Mouse (Mus musculus) thymus, postnatal 25 days (tissue): ENCODE measurements around the gene Tns1.
A peak's percentile ranks its signal among the peaks of the same experiment; 100 is the strongest.

Experiments
- DNase-seq: peaks from one replicate; pipeline ENCODE4 v3.0.0; 2022

Gene Tns1

GRCm38 (mm10) chr1:74121821-74122576 lies 2.2 kb downstream of the Tns1 start:
- no peak for DNase-seq

- no peak for DNase-seq
These were observed 3.1 kb downstream of the Tns1 start for GRCm38 (mm10) chr1:74121138-74121537.

DNA sequence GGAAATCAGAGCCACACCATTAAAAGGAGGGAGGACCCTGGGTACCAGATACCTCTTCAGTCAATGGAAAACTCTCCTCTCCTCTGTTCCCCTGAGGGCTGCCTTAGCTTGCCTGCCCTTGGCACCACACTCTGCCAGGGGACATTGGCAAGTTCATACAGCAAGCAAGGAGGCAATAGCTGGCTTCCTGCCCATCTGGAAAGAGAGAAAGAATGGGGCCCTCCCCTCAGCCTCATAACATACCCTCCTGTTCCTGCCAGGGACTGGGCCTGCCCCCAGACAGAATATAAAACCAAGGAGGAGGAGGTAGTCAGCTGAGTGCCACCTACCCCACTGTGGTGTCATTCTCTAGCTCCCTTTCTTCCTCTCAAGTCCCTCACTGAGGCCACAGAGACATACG lies 5.1 kb downstream of the Tns1 start:
- no peak for DNase-seq

DNA sequence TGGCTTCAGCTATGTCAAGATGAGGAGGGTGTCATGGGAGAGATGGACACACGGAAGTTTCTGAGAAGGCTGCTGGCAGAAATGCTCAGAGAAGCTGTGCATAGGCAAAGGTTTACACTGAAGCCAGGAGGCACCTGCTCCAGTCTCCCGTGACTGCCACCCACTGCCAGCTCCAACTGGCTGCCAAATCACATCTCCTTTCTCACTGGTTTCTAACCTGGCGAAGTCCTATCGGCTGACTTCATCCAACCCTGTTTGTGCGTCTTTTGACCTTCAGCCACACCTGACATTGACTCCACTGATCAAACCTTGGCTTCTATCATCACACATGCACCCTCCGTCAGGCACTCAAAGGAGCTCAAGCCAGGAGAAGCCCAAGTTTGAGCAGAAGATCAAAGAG lies 6.4 kb downstream of the Tns1 start:
- DNase-seq, result no peak

DNA sequence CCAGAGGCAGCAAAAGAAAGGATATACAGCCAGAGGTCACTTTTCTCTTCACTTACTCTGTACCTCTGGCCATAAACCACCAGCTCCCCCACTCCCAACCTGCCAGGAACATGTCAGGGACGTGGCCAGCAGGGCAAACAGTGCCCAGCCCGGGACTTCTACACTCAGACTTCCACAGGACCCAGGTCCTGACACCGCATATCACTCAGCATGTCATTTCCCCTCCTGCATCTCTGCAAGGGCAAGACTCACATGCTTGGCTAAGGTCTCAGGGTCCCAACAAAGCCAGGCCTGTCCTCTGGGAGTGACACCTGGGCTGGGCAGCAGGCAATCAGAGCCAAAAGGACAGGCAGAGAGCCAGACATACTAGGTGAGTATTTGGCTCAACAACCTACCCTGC lies 11.2 kb downstream of the Tns1 start:
- DNase-seq, result no peak

- DNase-seq, result no peak
These were observed 12.6 kb downstream of the Tns1 start for GRCm38 (mm10) chr1:74111696-74112030.

DNA sequence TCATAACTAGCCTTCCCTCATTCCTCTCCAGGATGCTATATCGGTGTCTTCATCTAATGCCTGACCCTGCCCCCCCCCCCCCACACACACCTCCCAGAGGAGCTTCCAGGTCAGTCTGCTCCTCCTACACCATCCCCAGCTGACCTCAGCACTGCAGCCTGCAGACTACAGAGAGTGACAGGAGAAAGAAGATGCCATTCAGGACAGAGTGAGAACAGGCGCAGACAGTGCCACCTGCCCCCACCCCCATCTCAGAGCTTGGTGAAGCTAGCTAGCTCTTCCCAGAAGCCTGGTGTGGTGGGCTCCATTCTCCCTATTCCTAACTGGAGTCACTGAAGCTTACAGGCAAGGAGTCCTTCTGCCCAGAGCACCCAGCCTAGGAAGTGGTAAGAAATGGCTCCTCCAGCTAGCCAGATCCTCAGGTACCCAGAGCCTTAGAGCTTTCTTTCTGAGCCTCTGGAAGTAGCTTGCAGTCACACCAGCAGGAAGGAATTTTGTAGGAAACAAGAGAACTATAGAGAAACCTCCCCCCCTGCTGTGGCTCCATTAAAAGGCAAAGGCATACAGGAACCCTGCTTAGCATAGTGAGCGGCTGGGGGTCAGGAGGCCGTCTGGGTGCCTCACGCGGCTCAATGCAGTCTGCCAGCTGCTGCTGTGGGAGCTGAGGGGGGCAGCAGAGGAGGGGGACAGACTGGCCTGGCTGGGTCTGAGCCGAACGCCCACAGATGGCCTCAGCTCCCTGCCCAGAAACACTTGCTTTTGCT lies 13.1 kb downstream of the Tns1 start:
- DNase-seq, result no peak

DNA sequence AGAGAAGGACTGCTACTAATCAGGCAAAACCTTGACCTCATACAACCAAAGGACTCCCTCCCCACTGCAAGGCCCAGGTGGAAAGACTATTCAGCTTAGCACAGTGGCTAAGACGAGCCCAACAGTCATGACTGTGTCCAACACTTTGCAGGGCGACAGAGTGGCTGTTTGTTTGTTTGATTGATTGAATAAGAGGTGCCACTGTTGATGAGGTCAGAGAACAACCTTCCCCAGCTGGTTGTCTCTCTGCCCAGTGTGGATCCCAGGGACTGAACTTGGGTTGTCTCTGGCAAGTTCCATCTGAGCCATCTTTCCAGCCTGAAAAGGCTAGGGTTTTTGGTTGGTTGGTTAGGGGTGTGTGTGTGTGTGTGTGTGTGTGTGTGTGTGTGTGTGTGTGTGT lies 14.6 kb downstream of the Tns1 start:
- DNase-seq, result no peak

DNA sequence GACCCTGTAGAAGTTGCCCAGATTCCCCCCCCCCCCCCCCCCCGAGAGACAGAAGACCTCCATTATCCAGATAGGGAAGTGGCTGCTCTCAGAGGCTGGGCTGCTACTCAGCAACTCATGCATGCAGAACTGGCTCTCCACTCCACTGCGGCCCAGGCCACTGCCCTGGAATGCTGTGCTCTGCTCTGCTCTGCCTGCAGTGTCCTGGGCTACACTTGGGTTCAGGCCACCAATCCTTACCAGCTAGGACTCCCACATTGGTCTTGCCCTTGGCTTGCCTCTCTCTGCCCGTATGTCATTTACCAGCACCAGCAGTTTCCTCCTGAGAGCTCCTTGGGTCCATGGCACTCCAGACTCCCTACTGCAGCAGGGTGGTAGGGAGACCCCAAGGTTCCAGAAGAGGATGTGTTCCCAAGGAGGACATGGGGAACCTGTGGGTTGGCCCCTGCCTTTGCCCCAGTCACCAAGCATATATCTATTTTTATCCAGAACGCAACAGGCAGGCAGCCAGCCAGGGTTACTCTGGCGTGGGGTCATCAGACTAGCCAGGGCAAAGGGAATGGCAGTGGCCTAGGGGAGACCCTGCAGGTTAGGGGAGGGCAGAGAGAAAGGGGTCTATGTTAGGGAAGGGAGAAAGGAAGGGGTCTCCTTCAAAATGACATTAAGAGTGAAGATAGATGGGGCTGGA lies 16.2 kb downstream of the Tns1 start:
- DNase-seq, result no peak

DNA sequence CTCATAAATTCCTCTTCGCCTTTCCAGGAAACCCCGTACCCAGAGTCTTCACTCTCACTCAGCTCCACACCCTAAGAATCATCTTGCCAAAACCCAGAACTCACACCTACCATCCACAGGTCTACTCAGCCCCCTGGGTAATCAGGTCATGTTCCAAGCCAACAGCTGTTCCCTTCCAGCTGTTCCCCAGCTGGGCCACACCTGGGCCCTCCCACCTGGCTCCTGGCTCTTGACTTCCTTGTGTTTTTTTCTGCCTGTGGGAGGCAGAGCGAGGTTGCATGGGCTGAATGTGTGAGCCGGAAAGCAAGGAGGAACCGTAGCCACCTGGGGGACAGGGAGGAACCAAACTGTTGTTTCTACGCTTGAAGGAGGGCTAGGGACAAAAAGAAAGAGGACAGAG lies 18.0 kb downstream of the Tns1 start:
- no peak for DNase-seq

DNA sequence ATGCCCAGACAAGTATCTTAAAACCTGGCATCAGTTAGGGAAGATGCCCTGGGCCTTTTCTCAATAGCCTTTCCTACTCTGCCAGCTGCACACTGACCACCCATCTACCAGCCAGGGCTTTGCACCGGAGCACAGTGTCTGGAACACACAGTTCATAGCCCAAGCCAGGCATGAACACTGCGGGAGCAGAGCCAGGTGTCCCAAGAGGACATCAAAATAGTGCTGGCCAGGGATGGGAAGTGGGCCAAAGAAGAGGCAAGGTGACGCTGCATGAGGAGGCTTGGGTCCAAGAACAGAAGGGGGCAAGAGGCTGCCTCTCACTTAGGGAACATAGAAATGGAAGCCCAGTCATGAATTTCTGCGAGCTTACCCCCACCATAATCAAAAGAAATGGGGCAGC lies 18.6 kb downstream of the Tns1 start:
- DNase-seq, result no peak

DNA sequence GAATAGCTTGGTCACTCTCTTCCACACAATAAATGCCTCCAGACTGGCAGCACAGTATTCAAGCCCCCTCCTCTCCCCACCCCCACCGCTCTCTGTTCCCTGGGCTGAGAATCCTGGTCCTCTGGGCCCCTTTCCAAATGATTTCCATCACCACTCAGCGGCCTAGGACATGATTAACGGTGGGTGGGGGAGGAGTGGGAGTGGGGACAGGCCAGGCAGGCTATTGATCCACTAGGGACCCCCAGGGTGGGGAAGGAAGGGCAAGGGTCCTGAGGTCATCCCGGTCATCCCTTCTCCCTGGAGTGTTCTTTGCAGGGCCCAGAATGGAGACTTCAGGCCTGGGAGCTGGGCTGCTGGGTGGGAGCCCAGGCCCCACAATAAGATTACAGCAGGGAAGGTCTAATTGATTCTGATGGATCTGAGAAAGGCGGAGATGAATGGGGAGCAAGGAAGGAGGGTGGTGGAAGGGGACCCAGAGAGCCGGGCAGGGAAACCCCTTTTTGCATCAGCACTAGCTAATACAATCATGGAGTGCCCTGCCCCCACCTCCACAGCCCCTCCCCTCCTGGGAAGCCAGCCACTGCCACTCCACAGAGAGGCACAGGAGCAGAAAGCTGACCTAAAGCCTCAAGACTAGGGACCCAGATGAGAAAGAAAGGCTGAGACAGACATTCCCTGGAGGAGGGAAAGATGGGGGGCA lies 20.4 kb downstream of the Tns1 start:
- no peak for DNase-seq

DNA sequence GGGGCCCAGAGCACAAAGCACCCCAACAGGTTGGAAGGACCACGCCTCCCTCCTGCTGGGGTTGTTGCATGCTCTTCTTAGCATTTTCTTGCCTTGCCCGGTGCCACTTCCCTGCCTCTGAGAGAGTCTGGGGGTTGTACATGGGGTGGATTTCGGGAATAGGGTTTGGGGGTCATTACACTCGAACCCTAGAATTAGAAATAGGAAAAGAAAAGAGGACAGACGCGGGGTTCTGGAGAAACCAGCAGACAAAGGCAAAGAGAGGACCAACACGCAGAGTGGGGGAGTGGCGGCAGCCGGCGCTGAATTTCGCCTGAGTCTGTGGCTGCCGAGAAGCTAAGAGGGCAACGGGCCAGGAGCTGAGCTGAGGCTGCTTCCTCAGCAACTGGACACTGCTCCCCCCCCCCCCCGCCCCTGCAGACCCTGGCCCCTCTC lies 25.2 kb downstream of the Tns1 start:
- no peak for DNase-seq

- peak; percentile 46 for DNase-seq
These were observed 25.9 kb downstream of the Tns1 start for GRCm38 (mm10) chr1:74098004-74099000.

DNA sequence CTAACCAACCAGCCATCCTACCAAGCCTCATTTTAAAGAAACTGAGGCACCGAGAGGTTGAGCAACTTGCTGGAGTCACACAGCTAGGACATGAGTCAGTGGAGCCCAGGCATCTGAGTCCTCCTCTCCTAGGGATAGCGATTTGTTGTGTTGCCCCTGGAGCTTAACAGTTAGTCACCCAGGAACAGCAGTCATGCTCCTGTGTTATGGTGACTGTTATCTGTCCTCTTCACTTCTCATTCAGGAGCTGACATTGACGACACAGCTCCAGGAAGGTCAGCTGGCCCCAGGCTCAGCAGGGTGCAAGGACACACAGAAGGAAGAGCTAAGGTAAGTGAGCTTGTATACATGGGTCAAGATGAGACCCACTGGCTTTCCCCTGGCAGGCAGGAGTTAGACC lies 28.5 kb downstream of the Tns1 start:
- no peak for DNase-seq

GRCm38 (mm10) chr1:74095296-74095695 lies 29.0 kb downstream of the Tns1 start:
- no peak for DNase-seq

GRCm38 (mm10) chr1:74094497-74095270 lies 29.6 kb downstream of the Tns1 start:
- no peak for DNase-seq

DNA sequence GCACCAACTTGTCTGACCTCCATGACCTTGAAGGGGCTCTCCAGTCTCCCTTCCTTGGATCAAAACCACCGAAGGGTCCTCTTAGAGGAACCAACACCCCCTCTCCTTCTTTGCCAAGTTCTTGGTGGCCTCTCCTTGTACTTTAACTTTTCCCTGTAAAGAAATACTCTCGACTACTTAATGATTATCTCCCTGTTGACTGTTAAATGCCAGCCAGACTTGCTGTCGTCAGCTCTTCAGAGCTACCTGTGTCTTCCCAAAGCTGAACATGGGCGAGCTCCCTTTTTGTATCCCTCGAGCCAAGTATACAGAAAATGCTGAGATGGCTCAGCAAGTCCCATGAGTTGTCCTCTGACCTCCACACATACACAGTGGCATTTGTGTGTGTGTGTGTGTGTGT lies 30.8 kb downstream of the Tns1 start:
- DNase-seq, result no peak

DNA sequence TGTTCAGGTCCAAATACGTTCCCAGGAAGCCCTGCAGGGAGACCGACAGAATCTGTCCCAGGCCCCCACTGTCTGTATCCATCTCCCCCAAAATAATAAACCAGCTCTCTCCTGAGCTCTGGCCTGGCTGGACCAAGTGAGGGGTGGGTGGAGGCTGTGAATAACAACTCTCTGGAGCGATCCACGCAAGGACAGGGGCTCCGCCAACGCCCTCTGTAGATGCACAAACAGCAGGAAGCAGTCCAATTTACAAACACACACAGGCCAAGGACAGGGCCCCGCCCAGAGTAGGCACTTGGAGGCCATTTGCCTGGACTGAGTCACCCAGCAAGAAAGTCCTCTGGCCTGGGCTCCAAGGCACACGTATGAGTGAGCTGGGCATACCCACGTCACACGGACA lies 32.0 kb downstream of the Tns1 start:
- no peak for DNase-seq

DNA sequence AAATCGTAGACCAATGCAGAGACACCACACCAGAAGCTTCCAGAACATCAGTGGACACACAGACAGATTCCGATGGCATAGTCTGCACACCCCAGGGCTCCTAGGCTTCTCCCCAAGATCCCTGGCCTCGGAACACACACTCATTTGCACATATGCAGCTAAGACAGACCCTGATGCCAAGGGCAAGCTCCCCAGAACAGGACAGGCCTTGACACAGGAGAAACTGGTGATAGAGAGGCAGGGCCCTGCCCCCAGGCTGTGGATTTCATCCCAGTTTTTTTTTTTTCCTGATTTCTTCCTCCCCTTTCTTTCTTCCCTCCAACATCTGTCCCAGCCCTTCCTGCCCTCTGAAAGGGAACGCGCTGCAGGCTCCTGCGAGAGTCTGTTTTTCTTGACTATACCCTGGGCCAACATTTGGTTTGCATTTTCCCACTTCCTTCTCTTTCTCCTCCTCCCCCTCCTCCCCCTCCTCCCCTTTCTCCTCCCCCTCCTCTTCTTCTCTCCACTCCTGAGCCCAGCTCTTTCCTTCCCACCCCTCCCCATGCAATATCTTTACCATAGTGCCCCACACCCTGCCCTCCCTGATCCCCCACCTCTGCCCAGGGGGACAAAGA lies 32.5 kb downstream of the Tns1 start:
- no peak for DNase-seq

DNA sequence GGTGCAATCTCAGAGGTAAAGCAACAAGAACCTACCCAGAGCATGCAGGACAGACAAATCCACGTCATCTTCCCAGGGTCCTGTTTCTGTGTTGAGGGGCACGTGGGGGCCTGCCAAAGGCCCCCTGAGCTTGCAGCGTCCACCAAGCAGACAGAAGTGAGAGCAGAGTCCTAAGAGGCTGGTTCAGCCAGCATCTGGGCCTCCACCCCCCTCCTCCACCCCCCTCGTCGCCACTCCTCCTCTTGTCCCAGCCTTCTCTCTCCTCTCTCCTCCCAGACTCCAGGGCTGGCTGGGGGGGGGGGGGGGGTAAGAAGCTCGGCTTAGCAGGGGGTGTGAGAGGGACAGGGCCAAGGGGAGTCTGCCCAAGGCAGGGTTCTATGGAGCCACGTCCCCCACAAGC lies 33.1 kb downstream of the Tns1 start:
- no peak for DNase-seq
